Mouse (Mus musculus) midbrain, embryonic 12.5 days (tissue): ENCODE data around the gene Cutc. TPM values are rescaled to one million over a fixed set of nuclear protein-coding genes. Genes with fewer than 3 reads are reported as not detected.

Experiments used
- ATAC-seq: fragments of 200-750 bp; cut with Nextera tagmentation; 2 replicates; pipeline ENCODE4 v1.8.0; 2017; ENCODE audit warnings: low read depth, moderate TSS enrichment, moderate library complexity; ENCODE audit not compliant: low FRiP score
- H3K27ac ChIP-seq: fragments of 300-500 bp; sonication (generic); replicated peaks from 2 replicates; pipeline ENCODE4 v1.5.1; 2016; ENCODE audit warnings: mild to moderate bottlenecking
- H3K27me3 ChIP-seq: fragments of 300-500 bp; sonication (generic); 2 replicates; pipeline ENCODE4 v1.6.1; 2016; ENCODE audit warnings: mild to moderate bottlenecking
- H3K36me3 ChIP-seq: fragments of 300-500 bp; sonication (generic); 2 replicates; pipeline ENCODE4 v1.6.1; 2016
- H3K4me1 ChIP-seq: fragments of 300-500 bp; sonication (generic); 2 replicates; pipeline ENCODE4 v1.6.1; 2016
- H3K4me2 ChIP-seq: fragments of 300-500 bp; sonication (generic); replicated peaks from 2 replicates; pipeline ENCODE4 v1.6.1; 2016; ENCODE audit warnings: mild to moderate bottlenecking, moderate library complexity
- H3K4me3 ChIP-seq: fragments of 300-500 bp; sonication (generic); 2 replicates; pipeline ENCODE4 v1.5.1; 2016; ENCODE audit warnings: mild to moderate bottlenecking
- H3K9ac ChIP-seq: fragments of 300-500 bp; sonication (generic); replicated peaks from 2 replicates; pipeline ENCODE4 v1.6.1; 2016; ENCODE audit warnings: mild to moderate bottlenecking, moderate library complexity
- H3K9me3 ChIP-seq: fragments of 300-500 bp; sonication (generic); 2 replicates; pipeline ENCODE4 v1.6.1; 2016; ENCODE audit warnings: mild to moderate bottlenecking
- WGBS: fragments of 180-500 bp; shearing (Covaris S2); methylation state at CpG from one replicate; pipeline ENCODE4 v1.1.7; 2016; 5-methylcytosine and 5-hydroxymethylcytosine counted together
- polyA plus RNA-seq: library from polyadenylated mRNA; unstranded; fragments of >200 nt; fragmentation: Nextera tagmentation; extraction: Ambion mirVana; gene quantifications from 2 replicates; pipeline ENCODE4 v1.2.1, GENCODE M21; 2016

Cutc gene
- polyA plus RNA-seq, 1 experiment from 2014 or later, result 11.2 TPM

DNA sequence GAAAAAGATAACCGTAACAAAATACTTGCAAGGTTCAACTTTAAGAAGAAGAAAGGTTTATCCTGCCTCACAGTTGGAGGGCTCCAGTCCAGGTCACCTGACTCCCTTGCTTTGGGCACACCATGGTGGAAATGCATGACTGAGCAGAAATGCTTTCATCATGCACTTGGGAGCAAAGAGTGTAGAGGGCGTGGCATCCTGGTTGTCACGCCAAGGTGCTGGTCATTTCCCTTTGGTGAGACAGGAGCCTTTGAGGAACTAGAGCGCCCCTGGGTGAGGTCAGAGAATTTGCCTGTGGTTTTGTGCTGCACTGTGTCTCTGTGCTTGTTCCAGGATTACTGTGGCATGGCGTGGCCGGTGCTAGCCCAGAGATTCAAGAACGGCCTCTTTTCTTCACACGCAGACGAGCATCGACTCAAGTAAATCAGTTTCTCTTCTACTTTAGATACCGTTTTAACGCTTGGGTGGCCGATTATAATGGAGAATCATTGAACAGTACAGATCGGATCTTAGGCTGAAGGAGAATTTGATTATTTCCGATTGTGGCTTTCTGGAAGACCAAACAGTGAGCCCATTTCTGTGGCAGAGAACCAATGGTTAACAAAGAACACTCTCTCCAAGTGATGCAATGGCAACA is 26.2 kb upstream of the Cutc start:
- WGBS, result 65% methylated on average over 15 of the region's 15 CpGs
- ATAC-seq, result no peak
- peaks cover 4% of the 10 kb centered on the region for H3K4me1 ChIP-seq
- no peaks in the 10 kb centered on the region for H3K27me3 ChIP-seq
- no peaks in the 10 kb centered on the region for H3K9me3 ChIP-seq
- H3K27ac ChIP-seq, result no peak overlapping the region
- no peak overlapping the region for H3K9ac ChIP-seq
- H3K36me3 ChIP-seq, result peaks cover 52% of the 10 kb centered on the region
- H3K4me3 ChIP-seq, result no peak overlapping the region
- H3K4me2 ChIP-seq, result no peak overlapping the region

DNA sequence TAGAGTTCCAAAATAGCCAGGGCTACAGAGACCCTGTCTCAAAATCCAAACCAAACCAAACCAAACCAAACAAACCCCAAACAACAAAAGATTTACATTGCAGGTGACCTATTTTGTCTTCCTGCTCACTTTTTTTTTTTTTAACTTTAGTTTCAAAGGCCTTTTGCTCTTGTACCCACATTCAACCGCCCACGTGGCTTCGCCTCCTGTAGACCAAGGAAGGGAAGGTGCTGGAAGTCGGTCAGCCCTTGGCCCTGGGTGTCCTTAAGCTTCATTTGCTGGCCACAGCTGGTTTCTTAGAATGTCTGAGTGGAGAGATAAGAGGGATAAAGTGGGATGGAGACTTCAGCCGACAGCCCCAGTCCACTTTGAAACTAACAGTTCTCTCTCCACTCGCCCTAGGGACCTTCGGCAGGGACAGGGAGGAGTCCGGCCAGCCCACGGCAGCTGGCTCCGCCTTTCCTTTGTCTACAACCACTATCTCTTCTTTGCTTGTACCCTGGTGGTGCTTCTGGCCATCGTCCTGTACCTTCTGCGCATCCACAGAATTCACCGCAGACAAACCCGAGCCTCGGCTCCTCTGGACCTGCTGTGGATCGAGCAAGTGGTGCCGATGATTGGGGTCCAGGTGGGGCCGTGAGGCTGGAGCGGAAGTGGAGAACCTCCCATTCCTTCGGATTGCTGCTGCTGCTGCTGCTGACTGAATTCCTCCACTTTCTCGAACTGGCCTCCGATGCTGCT is 23.3 kb upstream of the Cutc start:
- peaks cover 49% of the 10 kb centered on the region for H3K36me3 ChIP-seq

DNA sequence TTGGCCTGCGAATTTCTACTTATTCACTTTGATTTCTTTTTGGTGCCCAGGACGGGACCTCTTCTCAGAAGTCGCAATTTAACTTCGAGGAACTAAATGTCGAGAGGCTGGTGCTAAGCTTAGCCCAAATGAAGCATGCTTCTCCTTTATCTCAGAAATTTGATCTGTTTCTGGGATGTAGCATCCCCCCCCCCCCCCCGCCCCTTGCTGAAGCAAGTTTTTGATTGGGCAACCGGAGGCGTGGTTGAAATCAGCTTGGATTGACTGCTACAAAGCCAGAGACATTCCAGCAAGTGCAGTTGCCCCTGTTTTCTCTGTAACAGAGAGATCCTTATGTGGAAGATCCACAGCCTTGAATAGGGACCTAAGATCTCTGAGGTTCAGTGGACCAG is 22.8 kb upstream of the Cutc start:
- Histone ChIP-seq H3K4me2 (peak overlapping the region; percentile 45), H3K27me3 (no peaks in the 10 kb centered on the region), H3K9ac (no peak overlapping the region; the same call in 1 of the 2 replicates), H3K36me3 (peaks cover 49% of the 10 kb centered on the region), H3K4me1 (peaks cover 4% of the 10 kb centered on the region), H3K27ac (0 out of 2 replicates have a peak overlapping the region, but pooled peaks have one; percentile 32), H3K4me3 (peak overlapping the region; percentile 24), H3K9me3 (no peaks in the 10 kb centered on the region)
- ATAC-seq, result no peak
- WGBS, result 32% methylated on average over 8 of the region's 8 CpGs

More for the DNA sequence above, 23.3 kb upstream of the Cutc start:
- peaks cover 4% of the 10 kb centered on the region for H3K4me1 ChIP-seq
- 0 out of 2 replicates have a peak overlapping the region, but pooled peaks have one; percentile 32 for H3K27ac ChIP-seq
- WGBS, result 41% methylated on average over 22 of the region's 22 CpGs
- ATAC-seq, result no peak; the same call in 1 of the 2 replicates
- H3K9me3 ChIP-seq, result no peaks in the 10 kb centered on the region
- H3K4me3 ChIP-seq, result peak overlapping the region; percentile 24
- H3K4me2 ChIP-seq, result peak overlapping the region; percentile 45
- H3K9ac ChIP-seq, result no peak overlapping the region; the same call in 1 of the 2 replicates
- no peaks in the 10 kb centered on the region for H3K27me3 ChIP-seq

DNA sequence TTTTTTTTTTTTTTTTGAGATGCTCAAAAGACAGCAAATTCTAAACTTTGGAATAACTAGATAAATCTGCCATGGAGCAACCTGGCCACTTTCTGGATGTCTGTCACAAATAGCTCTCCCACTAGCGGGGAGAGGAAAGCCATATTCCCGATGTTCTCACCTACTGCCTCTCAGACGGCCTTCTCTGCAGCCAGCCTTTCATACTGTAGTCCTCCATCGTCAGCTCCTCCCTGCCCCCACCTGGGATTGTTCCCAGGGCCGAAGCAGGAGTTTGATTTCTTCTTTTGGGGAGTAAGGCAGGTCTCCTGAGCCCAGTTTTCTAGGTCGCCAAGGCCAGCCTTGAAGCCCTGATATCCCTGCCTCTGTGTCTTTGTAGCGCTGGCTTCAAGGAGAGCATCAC is 21.6 kb upstream of the Cutc start:
- H3K9me3 ChIP-seq, result no peaks in the 10 kb centered on the region
- ATAC-seq, result no peak
- no peak overlapping the region for H3K4me2 ChIP-seq
- WGBS, result 72% methylated on average over 7 of the region's 7 CpGs
- no peak overlapping the region for H3K9ac ChIP-seq
- peaks cover 4% of the 10 kb centered on the region for H3K4me1 ChIP-seq
- no peak overlapping the region for H3K4me3 ChIP-seq
- H3K27ac ChIP-seq, result no peak overlapping the region
- no peaks in the 10 kb centered on the region for H3K27me3 ChIP-seq
- H3K36me3 ChIP-seq, result peaks cover 44% of the 10 kb centered on the region

GRCm38 (mm10) chr19:43738409-43738808 is 14.4 kb upstream of the Cutc start:
- Histone ChIP-seq H3K36me3 (peaks cover 84% of the 10 kb centered on the region), H3K4me1 (no peaks in the 10 kb centered on the region), H3K27ac (no peak overlapping the region), H3K4me3 (no peak overlapping the region), H3K9ac (no peak overlapping the region), H3K27me3 (no peaks in the 10 kb centered on the region), H3K4me2 (no peak overlapping the region), H3K9me3 (no peaks in the 10 kb centered on the region)
- 96% methylated on average over 10 of the region's 10 CpGs for WGBS
- no peak for ATAC-seq

GRCm38 (mm10) chr19:43743401-43743800 is 9.4 kb upstream of the Cutc start:
- peaks cover 85% of the 10 kb centered on the region for H3K36me3 ChIP-seq
- no peak overlapping the region for H3K4me2 ChIP-seq
- no peak overlapping the region for H3K4me3 ChIP-seq
- H3K27me3 ChIP-seq, result no peaks in the 10 kb centered on the region
- H3K9ac ChIP-seq, result no peak overlapping the region
- no peak overlapping the region for H3K27ac ChIP-seq
- no peaks in the 10 kb centered on the region for H3K4me1 ChIP-seq
- WGBS, result 97% methylated on average over 7 of the region's 7 CpGs
- no peaks in the 10 kb centered on the region for H3K9me3 ChIP-seq
- no peak for ATAC-seq

- Histone ChIP-seq H3K27me3 (no peaks in the 10 kb centered on the region), H3K9me3 (no peaks in the 10 kb centered on the region), H3K4me3 (no peak overlapping the region), H3K36me3 (peaks cover 83% of the 10 kb centered on the region), H3K4me1 (no peaks in the 10 kb centered on the region), H3K4me2 (no peak overlapping the region), H3K9ac (no peak overlapping the region), H3K27ac (no peak overlapping the region)
- WGBS, result 94% methylated on average over 3 of the region's 3 CpGs
- no peak for ATAC-seq
Observed at GRCm38 (mm10) chr19:43745740-43746139, 7.1 kb upstream of the Cutc start.

GRCm38 (mm10) chr19:43747877-43748276 is 4.9 kb upstream of the Cutc start:
- Histone ChIP-seq H3K9me3 (no peaks in the 10 kb centered on the region), H3K4me3 (no peak overlapping the region), H3K27ac (no peak overlapping the region), H3K4me2 (no peak overlapping the region), H3K27me3 (no peaks in the 10 kb centered on the region), H3K4me1 (peaks cover 5% of the 10 kb centered on the region; the same call in 1 of the 2 replicates), H3K9ac (no peak overlapping the region), H3K36me3 (peaks cover 67% of the 10 kb centered on the region)
- WGBS, result 91% methylated on average over 4 of the region's 4 CpGs
- no peak for ATAC-seq

- Histone ChIP-seq H3K4me1 (peaks cover 10% of the 10 kb centered on the region), H3K27ac (no peak overlapping the region), H3K9ac (no peak overlapping the region), H3K27me3 (no peaks in the 10 kb centered on the region), H3K4me3 (no peak overlapping the region), H3K9me3 (no peaks in the 10 kb centered on the region), H3K36me3 (peaks cover 53% of the 10 kb centered on the region), H3K4me2 (no peak overlapping the region)
- ATAC-seq, result no peak
- 93% methylated on average over 2 of the region's 2 CpGs for WGBS
Observed at GRCm38 (mm10) chr19:43750008-43750407, 2.8 kb upstream of the Cutc start.

- Histone ChIP-seq H3K36me3 (peaks cover 21% of the 10 kb centered on the region), H3K9ac (peak overlapping the region; percentile 74), H3K27me3 (no peaks in the 10 kb centered on the region), H3K4me3 (peak overlapping the region; percentile 70), H3K27ac (peak overlapping the region; percentile 95), H3K4me2 (peak overlapping the region; percentile 62), H3K9me3 (no peaks in the 10 kb centered on the region), H3K4me1 (peaks cover 10% of the 10 kb centered on the region)
- peak; percentile 89 for ATAC-seq
- 2% methylated on average over 23 of the region's 24 CpGs for WGBS
Observed at GRCm38 (mm10) chr19:43753226-43753835, 535 bp downstream of the Cutc start.

GRCm38 (mm10) chr19:43754237-43754636 is 1.4 kb downstream of the Cutc start:
- Histone ChIP-seq H3K27me3 (no peaks in the 10 kb centered on the region), H3K9me3 (no peaks in the 10 kb centered on the region), H3K9ac (no peak overlapping the region), H3K36me3 (peaks cover 12% of the 10 kb centered on the region; the same call in 1 of the 2 replicates), H3K4me2 (no peak overlapping the region), H3K4me1 (peaks cover 10% of the 10 kb centered on the region), H3K27ac (no peak overlapping the region), H3K4me3 (no peak overlapping the region)
- WGBS, result 77% methylated on average over 2 of the region's 2 CpGs
- no peak for ATAC-seq

- H3K4me2 ChIP-seq, result no peak overlapping the region
- no peak overlapping the region for H3K4me3 ChIP-seq
- H3K9ac ChIP-seq, result no peak overlapping the region
- peaks cover 10% of the 10 kb centered on the region; the same call in 1 of the 2 replicates for H3K36me3 ChIP-seq
- 74% methylated on average over 2 of the region's 2 CpGs for WGBS
- ATAC-seq, result no peak
- no peaks in the 10 kb centered on the region for H3K27me3 ChIP-seq
- no peak overlapping the region for H3K27ac ChIP-seq
- peaks cover 10% of the 10 kb centered on the region for H3K4me1 ChIP-seq
- H3K9me3 ChIP-seq, result no peaks in the 10 kb centered on the region
Observed at GRCm38 (mm10) chr19:43754872-43755271, 2.1 kb downstream of the Cutc start.
